Mouse (Mus musculus) adrenal gland, adult 2 months (tissue): ENCODE measurements around the gene Clmp. TPM values are rescaled to one million over a fixed set of nuclear protein-coding genes. Genes with fewer than 3 reads are reported as not detected.
A peak's percentile ranks its signal among the peaks of the same experiment; 100 is the strongest.
"Not testable (repeated sequence)": the region's sequence is repeated elsewhere in the genome, so short reads cannot be mapped to it uniquely, and the experiment has no call there.

Source experiments
- DNase-seq: peaks from one replicate; pipeline ENCODE4 v3.0.0; 2021
- polyA plus RNA-seq: library from polyadenylated mRNA; depleted of rRNA; stranded (reverse); fragments of >200 nt; gene quantifications from 2 replicates; pipeline ENCODE4 v1.2.3, GENCODE M21; 2012
- total RNA-seq, 2 experiments: library from RNA; stranded (reverse); gene quantifications; 2 replicates each; pipeline ENCODE4 v1.2.3; 2021

Gene Clmp
- total and polyA plus RNA-seq, 3 experiments = 6.3 to 29.5 (median 6.3) TPM

DNA sequence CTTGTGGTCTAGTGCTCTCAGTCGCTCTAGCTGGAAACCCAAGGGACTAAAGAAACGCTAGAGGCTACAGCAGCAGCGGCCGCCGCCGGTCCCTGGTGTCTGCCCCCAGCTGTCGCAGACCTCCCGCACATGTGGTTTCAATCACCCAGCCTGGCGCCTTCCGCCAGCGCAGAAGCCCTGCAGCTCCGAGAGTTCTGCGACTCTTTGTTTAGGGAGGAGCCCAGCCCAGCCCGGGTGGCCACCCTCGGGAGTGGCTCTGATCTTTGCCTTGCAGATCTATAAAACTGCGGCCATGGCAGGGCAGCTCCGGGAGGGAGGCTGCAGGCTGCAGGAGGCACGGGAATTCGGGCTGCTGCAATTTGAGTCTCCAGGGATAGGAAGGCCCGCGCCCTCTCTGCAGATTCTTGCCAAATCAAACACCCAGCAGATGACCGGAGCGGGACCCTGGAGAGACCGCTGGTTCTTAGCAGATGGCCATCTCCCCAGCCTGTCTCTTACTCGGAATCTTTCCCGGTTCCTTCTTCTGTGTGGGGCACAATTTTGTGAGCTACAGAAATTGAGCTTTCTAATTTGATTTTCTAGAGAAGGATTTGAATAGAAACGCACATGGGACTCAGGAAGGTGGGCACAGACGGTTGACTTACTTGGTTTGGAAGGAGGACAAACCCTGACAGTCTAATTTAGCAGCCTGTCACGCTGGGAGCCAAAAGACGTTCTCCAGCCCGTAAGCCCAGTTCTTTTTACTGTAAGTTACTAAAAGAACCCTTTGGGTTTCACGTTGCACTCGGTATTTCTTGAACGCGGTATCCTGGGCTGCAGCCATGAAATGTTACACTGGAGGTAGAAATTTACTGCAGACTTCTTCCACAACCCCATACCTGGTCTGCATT lies 45.2 kb downstream of the Clmp start:
- DNase-seq = peak; percentile 74

DNA sequence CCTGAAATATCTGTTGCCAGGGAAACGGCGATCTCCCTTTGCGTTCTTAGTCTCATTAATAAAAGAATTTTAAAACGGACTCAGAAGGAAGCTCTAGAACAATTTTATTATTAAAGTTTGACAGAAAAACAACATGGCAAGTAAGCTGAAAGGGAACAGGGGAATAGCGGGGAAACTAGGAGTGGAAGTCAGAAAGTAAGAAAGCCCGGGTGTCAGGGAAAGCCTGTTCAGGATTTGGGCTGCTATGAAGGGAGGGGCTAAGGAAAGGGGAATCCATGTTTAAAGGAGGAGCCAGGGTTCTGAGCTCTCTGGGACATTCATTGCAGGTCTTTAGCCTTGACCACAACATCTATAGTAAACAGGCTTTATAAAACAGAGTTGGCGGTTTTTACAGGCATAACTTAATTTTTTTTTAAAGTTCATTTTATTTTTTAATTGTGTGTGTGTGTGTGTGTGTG lies 45.9 kb downstream of the Clmp start:
- DNase-seq = no peak

DNA sequence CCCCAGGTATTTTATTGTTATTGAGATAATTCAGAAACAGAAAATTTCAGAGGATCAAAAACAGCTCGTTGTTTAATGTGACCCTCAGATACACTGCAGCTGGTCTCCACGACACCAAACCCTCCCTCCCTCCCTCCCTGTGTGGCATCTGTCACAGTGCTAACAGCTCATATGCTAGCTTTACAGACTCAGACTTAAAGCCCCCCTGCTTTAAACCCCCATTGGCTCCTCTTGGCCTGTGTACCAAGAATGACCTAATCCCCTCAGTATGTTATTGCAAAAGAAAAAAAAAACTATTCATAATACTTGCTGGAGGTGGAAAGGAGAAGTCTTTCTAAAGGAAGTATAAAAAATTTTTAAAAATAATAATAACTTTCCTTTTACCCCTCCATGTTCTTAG lies 46.5 kb downstream of the Clmp start:
- DNase-seq = no peak

DNA sequence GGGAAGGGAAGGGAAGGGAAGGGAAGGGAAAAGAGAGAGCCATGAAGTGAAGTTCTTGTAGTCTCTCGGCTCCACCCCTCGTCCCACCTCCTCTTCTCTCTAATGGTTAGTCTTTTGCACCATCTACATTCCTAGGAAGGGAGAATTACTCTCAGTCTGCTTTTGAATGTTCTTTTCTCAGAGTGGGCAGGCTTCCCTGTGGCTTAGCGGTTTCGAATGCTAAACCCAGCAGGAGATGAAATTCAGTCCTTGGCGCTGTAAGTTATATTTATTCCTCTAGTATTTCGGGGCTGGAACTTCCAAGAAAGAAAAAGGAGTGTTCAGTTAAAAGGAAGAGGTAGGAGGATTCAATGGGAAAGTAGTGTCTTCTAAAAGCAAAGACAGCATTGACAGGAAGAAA lies 51.4 kb downstream of the Clmp start:
- DNase-seq = no peak

GRCm38 (mm10) chr9:40743525-40744034 lies 57.8 kb downstream of the Clmp start:
- no peak for DNase-seq

GRCm38 (mm10) chr9:40744233-40744632 lies 58.5 kb downstream of the Clmp start:
- no peak for DNase-seq

- no peak for DNase-seq
Observed at GRCm38 (mm10) chr9:40746796-40747195, 61.0 kb downstream of the Clmp start.

GRCm38 (mm10) chr9:40747249-40747648 lies 61.5 kb downstream of the Clmp start:
- DNase-seq = peak; percentile 21

- DNase-seq = peak; percentile 30
Observed at GRCm38 (mm10) chr9:40749832-40750620, 64.3 kb downstream of the Clmp start.

GRCm38 (mm10) chr9:40751749-40752148 lies 66.0 kb downstream of the Clmp start:
- no peak for DNase-seq

- peak; percentile 61 for DNase-seq
Observed at GRCm38 (mm10) chr9:40756401-40756800, 70.6 kb downstream of the Clmp start.

GRCm38 (mm10) chr9:40757105-40757626 lies 71.4 kb downstream of the Clmp start:
- DNase-seq = peak; percentile 66

- DNase-seq = peak; percentile 77
Observed at GRCm38 (mm10) chr9:40757685-40758270, 72.0 kb downstream of the Clmp start.

GRCm38 (mm10) chr9:40762354-40762753 lies 76.6 kb downstream of the Clmp start:
- no peak for DNase-seq

DNA sequence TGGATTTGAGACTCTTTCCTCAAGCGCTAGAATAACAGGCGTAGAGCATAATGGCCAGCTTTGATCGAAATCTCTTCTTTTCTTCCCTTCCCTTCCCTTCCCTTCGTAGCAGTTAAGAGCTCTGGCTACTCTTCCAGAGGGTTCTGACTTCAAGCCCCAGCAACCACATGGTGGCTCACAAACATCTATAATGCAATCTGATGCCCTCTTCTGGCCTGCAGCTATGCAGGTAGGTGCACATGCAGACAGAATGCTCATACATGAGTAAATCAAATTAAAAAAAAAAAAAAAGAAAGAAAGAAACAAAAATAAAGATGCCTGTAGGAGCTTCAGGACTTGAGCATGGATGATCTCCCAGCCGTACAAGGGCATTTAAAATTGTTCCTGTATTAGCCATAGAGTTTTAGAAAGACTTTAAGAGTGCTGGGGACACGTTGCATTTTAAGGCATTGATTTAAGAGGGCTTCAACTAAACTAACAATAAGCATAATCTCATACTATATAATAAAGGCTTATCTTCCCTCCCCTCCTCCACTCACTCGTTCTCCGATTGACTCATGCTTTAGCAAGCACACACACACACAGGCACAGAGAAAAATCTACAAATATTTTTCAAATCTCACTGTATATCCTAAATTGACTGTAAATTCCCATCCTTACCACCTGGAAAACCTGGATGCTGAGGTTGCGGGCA lies 79.3 kb downstream of the Clmp start:
- no peak for DNase-seq

DNA sequence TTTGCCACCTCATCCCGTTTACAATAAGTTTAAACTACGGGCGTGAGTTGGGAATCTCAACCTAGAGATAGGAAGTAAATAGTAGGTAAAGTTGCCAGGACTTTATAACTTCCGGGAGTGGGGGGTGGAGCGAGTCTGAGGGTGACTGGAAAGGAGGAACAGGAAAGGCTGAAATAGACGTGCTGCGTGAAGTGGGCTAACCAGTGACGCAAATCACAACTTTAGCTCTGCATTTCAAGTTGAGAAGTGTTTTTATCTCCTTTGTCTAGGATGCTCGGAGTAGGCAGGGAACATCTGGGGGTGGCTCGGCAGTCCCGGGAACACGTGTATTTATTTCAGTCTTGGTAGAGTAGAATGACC lies 79.8 kb downstream of the Clmp start:
- no peak for DNase-seq

- DNase-seq = no peak
Observed at GRCm38 (mm10) chr9:40766058-40766605, 80.4 kb downstream of the Clmp start.

GRCm38 (mm10) chr9:40767946-40768345 lies 82.2 kb downstream of the Clmp start:
- DNase-seq = no peak

GRCm38 (mm10) chr9:40772246-40772645 lies 86.5 kb downstream of the Clmp start:
- no peak for DNase-seq

GRCm38 (mm10) chr9:40773142-40773541 lies 87.4 kb downstream of the Clmp start:
- not testable (repeated sequence) for DNase-seq

DNA sequence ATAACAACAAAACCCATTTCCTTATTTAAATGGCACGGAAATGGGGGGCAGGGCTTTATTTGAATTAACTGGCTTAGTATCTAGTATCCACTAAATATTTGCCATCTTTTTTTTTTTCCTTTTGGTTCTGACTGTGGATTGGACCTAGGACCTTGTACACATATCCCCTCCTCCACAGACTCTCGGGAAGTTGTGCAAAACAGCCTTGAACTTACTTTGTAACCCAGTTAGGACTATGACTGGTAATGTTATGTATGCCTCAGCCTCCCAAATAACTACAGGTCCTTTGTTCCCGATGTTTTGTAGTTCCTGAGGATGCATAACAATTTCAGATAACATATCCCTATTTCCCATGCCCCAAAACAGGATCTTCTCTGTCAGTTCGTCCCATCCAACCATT lies 88.1 kb downstream of the Clmp start:
- peak; percentile 30 for DNase-seq
